Mouse (Mus musculus) hindbrain, embryonic 15.5 days (tissue): ENCODE data around the gene Prpf18. TPM values are rescaled to one million over a fixed set of nuclear protein-coding genes. Genes with fewer than 3 reads are reported as not detected.
"Not testable (repeated sequence)": the region's sequence is repeated elsewhere in the genome, so short reads cannot be mapped to it uniquely, and the experiment has no call there.

Experiments used
- ATAC-seq: fragments of 200-750 bp; cut with Nextera tagmentation; 2 replicates; pipeline ENCODE4 v1.8.0; 2017; ENCODE audit warnings: low read depth, moderate number of reproducible peaks, moderate TSS enrichment; ENCODE audit not compliant: low FRiP score
- H3K27ac ChIP-seq: fragments of 300-500 bp; sonication (generic); replicated peaks from 2 replicates; pipeline ENCODE4 v1.5.1; 2015; ENCODE audit warnings: mild to moderate bottlenecking, inconsistent platforms
- H3K27me3 ChIP-seq: fragments of 300-500 bp; sonication (generic); 2 replicates; pipeline ENCODE4 v1.6.1; 2015; ENCODE audit warnings: control low read depth, inconsistent platforms
- H3K36me3 ChIP-seq: fragments of 300-500 bp; sonication (generic); 2 replicates; pipeline ENCODE4 v1.6.1; 2015; ENCODE audit warnings: control low read depth, inconsistent platforms
- H3K4me1 ChIP-seq: fragments of 300-500 bp; sonication (generic); replicated peaks from 2 replicates; pipeline ENCODE4 v1.6.1; 2015; ENCODE audit warnings: control low read depth, inconsistent platforms
- H3K4me2 ChIP-seq: fragments of 300-500 bp; sonication (generic); 2 replicates; pipeline ENCODE4 v1.6.1; 2015; ENCODE audit warnings: moderate library complexity, mild to moderate bottlenecking, inconsistent platforms
- H3K4me3 ChIP-seq: fragments of 300-500 bp; sonication (generic); 2 replicates; pipeline ENCODE4 v1.5.1; 2015; ENCODE audit warnings: mild to moderate bottlenecking, inconsistent platforms
- H3K9ac ChIP-seq: fragments of 300-500 bp; sonication (generic); 2 replicates; pipeline ENCODE4 v1.6.1; 2015; ENCODE audit warnings: inconsistent platforms
- H3K9me3 ChIP-seq: fragments of 300-500 bp; sonication (generic); 2 replicates; pipeline ENCODE4 v1.6.1; 2016; ENCODE audit warnings: control low read depth, inconsistent platforms
- WGBS: fragments of 180-500 bp; shearing (Covaris S2); methylation state at CpG from one replicate; pipeline ENCODE4 v1.1.7; 2015; 5-methylcytosine and 5-hydroxymethylcytosine counted together
- polyA plus RNA-seq: library from polyadenylated mRNA; unstranded; fragments of >200 nt; fragmentation: Nextera tagmentation; extraction: Ambion mirVana; gene quantifications from 2 replicates; pipeline ENCODE4 v1.2.1, GENCODE M21; 2015

The Prpf18 gene
- polyA plus RNA-seq, 1 experiment from 2014 or later = 39.8 TPM

- WGBS = 95% methylated on average over 10 of the region's 10 CpGs
- Histone ChIP-seq H3K4me3 (no peak overlapping the region), H3K9me3 (no peaks in the 10 kb centered on the region), H3K36me3 (peaks cover 40% of the 10 kb centered on the region), H3K27me3 (no peaks in the 10 kb centered on the region), H3K4me2 (no peak overlapping the region), H3K9ac (no peak overlapping the region), H3K4me1 (no peaks in the 10 kb centered on the region), H3K27ac (no peak overlapping the region)
- ATAC-seq = no peak
Observed at GRCm38 (mm10) chr2:4630197-4630835, 21.6 kb downstream of the Prpf18 start.

DNA sequence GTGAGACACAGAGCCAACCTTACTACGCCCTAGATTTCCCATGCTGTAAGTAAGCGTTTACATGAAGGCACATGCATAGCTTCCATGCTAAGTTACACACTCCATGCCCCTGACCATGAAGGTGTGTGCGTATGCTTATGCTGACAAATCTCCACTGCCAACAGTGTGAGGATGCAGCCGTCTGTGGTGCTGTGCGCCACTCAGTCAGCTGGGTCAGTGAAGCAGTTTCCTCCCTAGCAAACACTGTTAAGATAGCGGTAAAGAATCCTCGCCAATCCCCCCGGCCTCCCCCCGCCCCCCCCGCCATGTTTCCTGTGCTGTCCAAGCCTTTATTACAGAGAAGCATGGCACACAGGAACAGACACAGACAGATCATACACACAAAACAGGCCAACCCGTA is 22.4 kb downstream of the Prpf18 start:
- Histone ChIP-seq H3K27ac (no peak overlapping the region), H3K36me3 (peaks cover 33% of the 10 kb centered on the region), H3K4me2 (no peak overlapping the region), H3K4me3 (no peak overlapping the region), H3K9ac (no peak overlapping the region), H3K27me3 (no peaks in the 10 kb centered on the region), H3K9me3 (no peaks in the 10 kb centered on the region), H3K4me1 (no peaks in the 10 kb centered on the region)
- 95% methylated on average over 11 of the region's 11 CpGs for WGBS
- no peak for ATAC-seq

DNA sequence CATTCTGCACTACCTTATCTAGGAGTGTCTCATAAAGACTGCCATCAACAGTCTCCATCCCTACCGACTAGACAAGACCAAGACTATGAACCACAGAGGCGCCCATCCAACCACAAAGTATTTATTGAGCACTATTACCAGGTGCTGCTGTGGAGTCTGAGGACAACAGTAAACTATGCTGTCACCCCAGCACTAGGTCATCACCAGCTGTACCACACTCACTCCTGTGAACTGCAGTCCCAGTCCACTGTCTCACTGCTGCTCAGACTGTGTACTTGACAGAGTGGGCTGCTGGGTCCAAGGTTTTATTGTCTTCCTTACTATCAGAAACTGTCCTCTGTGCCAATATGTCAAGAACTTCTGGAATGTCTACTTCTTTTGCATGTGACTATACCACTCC is 23.0 kb downstream of the Prpf18 start:
- no peaks in the 10 kb centered on the region for H3K4me1 ChIP-seq
- 97% methylated on average over 2 of the region's 2 CpGs for WGBS
- no peak overlapping the region for H3K4me3 ChIP-seq
- no peak overlapping the region for H3K9ac ChIP-seq
- H3K27ac ChIP-seq = no peak overlapping the region
- H3K36me3 ChIP-seq = peaks cover 37% of the 10 kb centered on the region
- ATAC-seq = no peak
- no peak overlapping the region for H3K4me2 ChIP-seq
- H3K27me3 ChIP-seq = no peaks in the 10 kb centered on the region
- no peaks in the 10 kb centered on the region for H3K9me3 ChIP-seq

DNA sequence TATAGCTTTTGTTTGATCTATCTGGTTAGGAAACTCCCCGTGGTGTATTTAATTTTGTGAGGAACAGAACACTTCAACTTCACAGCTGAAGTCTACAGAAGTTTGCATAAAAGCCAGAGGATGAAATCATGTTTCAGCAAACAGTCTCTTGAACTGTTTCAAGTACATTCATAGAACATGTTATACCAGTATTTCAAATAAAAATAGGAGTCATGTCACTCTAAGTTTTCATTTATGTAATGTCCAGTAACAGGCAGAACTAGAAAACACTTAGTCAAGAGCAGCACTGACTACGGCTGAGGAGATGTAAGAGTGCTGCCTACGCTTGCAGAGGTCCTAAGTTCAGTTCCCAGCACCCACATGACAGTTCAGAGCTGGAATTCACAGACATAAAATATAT is 25.0 kb downstream of the Prpf18 start:
- Histone ChIP-seq H3K4me3 (no peak overlapping the region), H3K36me3 (peaks cover 30% of the 10 kb centered on the region), H3K9ac (no peak overlapping the region), H3K4me1 (no peaks in the 10 kb centered on the region), H3K27me3 (no peaks in the 10 kb centered on the region), H3K27ac (no peak overlapping the region), H3K4me2 (no peak overlapping the region), H3K9me3 (no peaks in the 10 kb centered on the region)
- WGBS = 96% methylated on average over 3 of the region's 3 CpGs
- ATAC-seq = no peak

GRCm38 (mm10) chr2:4621471-4621985 is 30.4 kb downstream of the Prpf18 start:
- no peak overlapping the region for H3K27ac ChIP-seq
- H3K9me3 ChIP-seq = no peaks in the 10 kb centered on the region
- H3K36me3 ChIP-seq = peaks cover 16% of the 10 kb centered on the region
- no peak overlapping the region for H3K4me2 ChIP-seq
- WGBS = 66% methylated on average over 3 of the region's 3 CpGs
- H3K9ac ChIP-seq = no peak overlapping the region
- no peak for ATAC-seq
- H3K4me1 ChIP-seq = no peaks in the 10 kb centered on the region
- H3K4me3 ChIP-seq = no peak overlapping the region
- H3K27me3 ChIP-seq = no peaks in the 10 kb centered on the region

DNA sequence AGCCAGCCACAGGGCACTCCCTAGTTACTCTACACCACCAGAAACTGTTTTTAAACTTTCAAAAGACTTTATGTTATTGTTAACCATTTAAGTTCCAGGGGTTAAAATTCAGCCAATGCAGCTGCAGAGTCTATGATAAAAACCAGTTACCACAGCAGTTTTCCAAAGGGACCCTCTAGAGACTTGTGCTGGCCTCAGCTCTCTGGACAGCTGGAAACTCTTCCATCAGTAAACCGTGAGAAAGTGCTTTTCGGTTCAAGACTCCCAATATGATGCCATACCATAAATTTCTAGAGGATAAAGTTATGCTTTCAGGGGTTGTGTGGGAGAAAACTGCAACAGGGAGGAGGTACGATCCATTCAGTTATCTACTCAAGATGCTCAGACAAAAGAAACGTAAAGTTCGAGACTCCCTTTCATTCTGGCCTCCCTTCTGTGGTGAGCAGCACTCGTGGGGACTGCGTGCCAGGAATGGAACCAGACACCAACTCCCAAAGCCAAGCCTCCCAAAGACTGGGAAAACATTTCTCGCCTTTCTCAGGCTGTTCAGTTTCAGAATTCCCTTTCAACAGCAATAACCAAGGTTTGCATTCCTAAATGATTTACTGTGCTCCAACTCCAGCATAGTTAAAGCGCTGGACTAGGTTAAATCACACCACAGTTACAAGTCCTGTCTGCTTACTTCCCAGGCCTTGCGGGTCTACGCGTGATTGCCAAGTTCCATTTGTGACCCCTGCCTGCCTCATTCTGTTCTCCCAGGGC is 31.1 kb downstream of the Prpf18 start:
- no peak overlapping the region for H3K4me3 ChIP-seq
- no peak overlapping the region for H3K9ac ChIP-seq
- no peak overlapping the region for H3K27ac ChIP-seq
- H3K9me3 ChIP-seq = no peaks in the 10 kb centered on the region
- H3K4me2 ChIP-seq = no peak overlapping the region
- no peak for ATAC-seq
- H3K4me1 ChIP-seq = no peaks in the 10 kb centered on the region
- peaks cover 16% of the 10 kb centered on the region for H3K36me3 ChIP-seq
- no peaks in the 10 kb centered on the region for H3K27me3 ChIP-seq
- 75% methylated on average over 12 of the region's 12 CpGs for WGBS

GRCm38 (mm10) chr2:4619893-4620593 is 31.9 kb downstream of the Prpf18 start:
- no peak overlapping the region for H3K4me2 ChIP-seq
- no peaks in the 10 kb centered on the region for H3K9me3 ChIP-seq
- H3K9ac ChIP-seq = no peak overlapping the region
- H3K4me3 ChIP-seq = no peak overlapping the region
- peaks cover 16% of the 10 kb centered on the region for H3K36me3 ChIP-seq
- no peaks in the 10 kb centered on the region for H3K4me1 ChIP-seq
- 65% methylated on average over 6 of the region's 6 CpGs for WGBS
- no peaks in the 10 kb centered on the region for H3K27me3 ChIP-seq
- ATAC-seq = no peak
- H3K27ac ChIP-seq = no peak overlapping the region

- H3K36me3 ChIP-seq = peaks cover 11% of the 10 kb centered on the region
- H3K27ac ChIP-seq, ATAC-seq, H3K4me3 ChIP-seq, H3K4me2 ChIP-seq, H3K4me1 ChIP-seq, H3K9me3 ChIP-seq, H3K9ac ChIP-seq, H3K27me3 ChIP-seq: not testable (repeated sequence)
Observed at GRCm38 (mm10) chr2:4619126-4619525, 32.8 kb downstream of the Prpf18 start.

DNA sequence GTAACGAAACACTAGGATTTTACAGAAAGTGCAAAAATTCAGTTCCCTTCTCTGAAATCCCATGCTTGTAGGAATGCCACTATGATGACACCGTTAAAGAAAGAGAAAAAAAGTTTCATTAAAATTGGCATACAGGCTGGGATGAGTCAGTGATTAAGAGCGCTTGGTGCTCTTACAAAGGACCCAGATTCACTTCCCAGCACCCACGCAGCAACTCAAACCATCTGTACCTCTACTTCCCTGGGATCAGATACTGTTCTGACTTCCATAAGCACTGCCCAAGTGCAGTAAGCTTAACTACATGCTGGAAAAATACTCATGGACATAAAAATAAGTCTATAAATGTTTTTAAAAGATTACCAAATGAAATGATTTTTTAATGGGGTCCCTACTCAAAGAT is 34.9 kb downstream of the Prpf18 start:
- H3K9ac ChIP-seq = no peak overlapping the region
- H3K27me3 ChIP-seq = no peaks in the 10 kb centered on the region
- H3K4me3 ChIP-seq = no peak overlapping the region
- no peak overlapping the region for H3K4me2 ChIP-seq
- H3K9me3 ChIP-seq = no peaks in the 10 kb centered on the region
- 90% methylated on average over 4 of the region's 4 CpGs for WGBS
- no peak overlapping the region for H3K27ac ChIP-seq
- H3K4me1 ChIP-seq = no peaks in the 10 kb centered on the region
- peaks cover 18% of the 10 kb centered on the region for H3K36me3 ChIP-seq
- no peak for ATAC-seq

DNA sequence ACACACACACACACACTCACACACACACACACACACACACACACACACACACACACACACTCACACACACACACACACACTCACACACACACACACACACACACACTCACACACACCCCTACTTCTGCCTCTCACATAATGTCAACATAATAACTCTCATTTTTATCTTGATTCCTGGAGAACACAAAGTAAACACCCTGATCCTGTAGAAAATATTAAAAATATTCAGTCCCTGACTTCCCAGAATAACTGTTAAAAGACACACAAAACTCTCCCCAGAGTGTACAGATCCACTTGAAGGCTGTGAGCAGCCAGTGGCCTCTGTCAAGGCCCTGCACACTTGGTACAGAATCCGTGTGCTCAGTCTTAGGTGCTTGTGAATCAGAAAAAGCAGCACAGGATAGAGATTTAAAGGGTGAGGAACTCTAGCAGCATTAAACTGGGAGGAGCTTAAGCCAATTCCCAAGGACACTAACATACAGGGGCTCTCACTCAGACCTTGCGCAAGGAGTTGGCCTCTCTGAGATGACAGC is 36.8 kb downstream of the Prpf18 start:
- Histone ChIP-seq H3K4me1 (no peaks in the 10 kb centered on the region), H3K4me2 (no peak overlapping the region), H3K36me3 (peaks cover 36% of the 10 kb centered on the region), H3K27ac (no peak overlapping the region), H3K9me3 (no peaks in the 10 kb centered on the region), H3K4me3 (no peak overlapping the region), H3K27me3 (no peaks in the 10 kb centered on the region), H3K9ac (no peak overlapping the region)
- no peak for ATAC-seq
- 90% methylated on average over 2 of the region's 2 CpGs for WGBS

GRCm38 (mm10) chr2:4614276-4614929 is 37.5 kb downstream of the Prpf18 start:
- not testable (repeated sequence) for H3K9me3 ChIP-seq, H3K9ac ChIP-seq, H3K4me2 ChIP-seq, H3K27me3 ChIP-seq, H3K27ac ChIP-seq, H3K4me3 ChIP-seq, H3K4me1 ChIP-seq
- WGBS = 61% methylated on average over 6 of the region's 6 CpGs
- ATAC-seq = peak; percentile 43; the same call in 1 of the 2 replicates
- peaks cover 41% of the 10 kb centered on the region for H3K36me3 ChIP-seq
